Mouse (Mus musculus) frontal cortex, postnatal 36 days (tissue): ENCODE measurements around the gene Itpa.

ENCODE experiments used
- DNase-seq, 2 experiments: peaks; one replicate each; pipeline ENCODE4 v3.0.0; 2022; ENCODE audit warnings: low spot score in 2 of 2

The Itpa gene

GRCm38 (mm10) chr2:130728906-130729585 is 61.6 kb downstream of the Itpa start:
- peak in 1 of 2 experiments; percentile 27 for DNase-seq

GRCm38 (mm10) chr2:130730746-130731145 is 63.3 kb downstream of the Itpa start:
- no peak for DNase-seq
